Mouse (Mus musculus): ENCODE data around the gene Kcnab2.

- TF ChIP-seq CTCF (IDR thresholded peaks at IDR 0.05; ENCODE audit: insufficient read depth, low read depth, low read length) (no peak), POLR2A (IDR thresholded peaks at IDR 0.05; ENCODE audit: insufficient read depth, low read depth, low read length) (no peak)
These were observed 127.8 kb downstream of the Kcnab2 start for GRCm38 (mm10) chr4:152349837-152350381.
